Mouse (Mus musculus): Measurements from ENCODE around the gene Skor1.

DNA sequence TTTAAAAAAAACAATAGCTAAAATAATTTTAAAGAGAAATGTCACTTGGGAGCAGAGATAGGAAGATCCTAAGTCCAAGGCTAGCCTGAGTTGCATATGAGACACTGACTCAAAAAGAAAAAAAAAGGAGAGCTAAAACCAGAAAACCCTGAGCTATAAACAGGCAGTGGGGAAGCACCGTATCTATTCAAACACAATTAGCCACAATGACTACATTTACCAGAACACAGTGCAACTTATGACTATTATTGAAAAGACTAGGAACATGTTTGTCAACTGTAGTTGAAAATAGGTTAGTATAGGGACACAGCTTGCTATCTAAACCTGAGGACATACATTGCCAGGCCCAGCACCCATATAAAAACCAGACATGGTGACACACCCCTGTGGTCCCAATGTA lies 54.7 kb downstream of the Skor1 start:
- no peak for TF ChIP-seq CTCF (IDR thresholded peaks at IDR 0.05; ENCODE audit: low read depth)
- no peak for TF ChIP-seq EP300 (IDR thresholded peaks at IDR 0.05; ENCODE audit: low read depth)
